Mouse (Mus musculus) spleen, adult 2 months (tissue): Measurements from ENCODE around the gene Snapc5.

Experiments used
- CTCF ChIP-seq: fragments of 200-500 bp; IDR thresholded peaks from 2 replicates; pipeline ENCODE4 v1.5.1; 2011; ENCODE audit warnings: mild to moderate bottlenecking, inconsistent platforms; ENCODE audit not compliant: insufficient read depth, insufficient read length, insufficient replicate concordance; ENCODE audit errors: extremely low read depth
- POLR2A ChIP-seq: fragments of 200-500 bp; IDR thresholded peaks from 2 replicates; pipeline ENCODE4 v1.6.1; 2011; ENCODE audit warnings: low read depth, low read length, inconsistent platforms

DNA sequence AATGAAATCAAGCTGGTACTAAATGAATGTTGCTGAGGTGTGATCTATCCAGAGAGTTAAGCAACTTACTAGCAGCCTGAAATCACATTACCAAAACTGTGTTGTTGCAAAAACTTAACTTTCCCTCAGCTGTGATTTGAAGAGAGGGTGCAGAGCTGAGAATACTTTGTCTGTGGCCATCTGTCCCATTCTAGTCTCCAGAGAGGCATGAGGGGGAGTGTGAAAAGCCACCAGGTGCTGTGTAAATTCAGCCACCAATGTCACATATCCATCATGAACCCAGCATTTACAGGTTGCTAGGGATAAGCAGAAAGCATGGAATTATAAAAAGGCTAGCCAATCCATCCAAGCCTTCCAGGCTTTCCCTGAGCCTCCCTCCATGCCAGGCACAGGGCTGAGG lies 49.9 kb downstream of the Snapc5 start:
- TF ChIP-seq POLR2A (no peak), CTCF (no peak)
